Mouse (Mus musculus): ENCODE data around the gene Slpi. TPM values are rescaled to one million over a fixed set of nuclear protein-coding genes. Genes with fewer than 3 reads are reported as not detected.
A peak's percentile ranks its signal among the peaks of the same experiment; 100 is the strongest.

Slpi gene
- polyA plus RNA-seq (2016; fragmentation: Nextera tagmentation; extraction: Ambion mirVana): 0.92 TPM in 1 of 2 replicates, not detected in the other

DNA sequence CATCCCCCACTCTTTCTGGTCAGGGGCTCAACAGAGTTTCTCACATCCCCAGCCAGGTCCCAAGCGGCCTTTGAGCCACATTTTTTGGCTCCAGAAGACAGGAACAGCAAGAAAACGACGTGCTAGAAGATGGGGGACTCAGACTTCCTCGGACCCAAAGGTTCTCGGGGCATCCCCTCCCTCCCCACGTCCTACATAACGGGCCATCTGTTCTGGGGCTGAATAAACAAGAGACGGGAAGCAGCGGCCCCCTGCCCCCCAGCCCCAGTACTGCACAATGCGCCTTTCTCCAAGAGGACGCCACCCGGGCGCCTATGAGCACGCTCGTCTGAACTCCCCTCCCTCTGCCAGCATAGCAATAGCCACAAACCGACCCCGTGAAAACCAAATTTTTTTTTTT is at the start of gene Slpi:
Gene Slpi (minus strand): TSS at position 76 of the 400 bp plus-strand sequence.
- Histone ChIP-seq H3K36me3 (no peaks in the 10 kb centered on the region), H3K9me3 (no peaks in the 10 kb centered on the region), H3K27ac (peak within 1 kb of the TSS; percentile 78), H3K4me3 (peak within 1 kb of the TSS; percentile 64), H3K27me3 (ENCODE audit: insufficient read depth, poor library complexity, severe bottlenecking) (peaks cover 78% of the 10 kb centered on the region), H3K4me1 (peaks cover 16% of the 10 kb centered on the region)
- 1% methylated on average over 17 of the region's 17 CpGs for WGBS
- no peak for DNase-seq (ENCODE audit: low spot score)

DNA sequence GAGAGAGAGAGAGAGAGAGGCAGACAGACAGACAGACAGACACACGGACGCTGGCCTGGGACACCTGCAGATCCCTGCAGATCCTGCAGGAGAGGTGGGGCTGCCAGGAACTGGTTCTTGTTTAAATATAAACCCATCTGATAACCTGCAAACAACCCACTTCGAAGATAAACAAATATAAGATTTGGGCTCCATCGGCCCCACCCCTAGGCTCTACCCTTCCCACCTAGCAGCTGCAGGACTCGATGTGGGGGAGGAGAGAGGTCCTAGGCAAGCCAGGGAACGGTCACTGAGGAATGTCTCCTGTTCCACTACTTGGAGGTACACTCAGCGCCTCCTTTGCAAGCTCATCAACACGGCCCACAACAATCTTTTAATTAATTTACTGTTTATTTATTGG is 49.4 kb upstream of the Slpi start:
- no peak for DNase-seq (ENCODE audit: low spot score)
- WGBS: 45% methylated on average over 8 of the region's 8 CpGs
- Histone ChIP-seq H3K27ac (no peak overlapping the region), H3K4me1 (peaks cover 82% of the 10 kb centered on the region), H3K36me3 (no peaks in the 10 kb centered on the region), H3K4me3 (no peak overlapping the region), H3K27me3 (ENCODE audit: insufficient read depth, poor library complexity, severe bottlenecking) (peaks cover 16% of the 10 kb centered on the region; the same call in 1 of the 2 replicates), H3K9me3 (no peaks in the 10 kb centered on the region)

DNA sequence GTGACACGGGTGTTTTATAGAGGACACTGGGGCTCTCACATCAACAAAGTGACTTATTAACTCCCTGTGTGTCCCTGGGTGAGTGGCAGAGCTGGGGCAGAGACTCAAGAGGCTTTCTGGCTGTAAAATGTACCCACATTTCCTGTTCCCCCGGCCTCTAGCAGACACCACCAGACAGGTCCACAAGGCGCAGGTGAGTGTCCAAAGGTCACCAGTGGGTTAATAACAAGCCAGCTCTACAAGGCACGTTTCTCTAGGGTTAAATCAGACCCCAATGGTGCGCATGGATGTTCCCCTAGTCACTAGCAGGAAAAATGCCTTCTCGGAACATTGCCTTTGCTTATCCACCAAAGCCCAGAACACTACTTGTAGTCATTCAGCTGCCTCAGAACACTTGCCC is 48.8 kb upstream of the Slpi start:
- WGBS: 68% methylated on average over 6 of the region's 6 CpGs
- Histone ChIP-seq H3K4me3 (no peak overlapping the region), H3K27me3 (ENCODE audit: insufficient read depth, poor library complexity, severe bottlenecking) (peaks cover 16% of the 10 kb centered on the region; the same call in 1 of the 2 replicates), H3K27ac (no peak overlapping the region), H3K36me3 (no peaks in the 10 kb centered on the region), H3K4me1 (peaks cover 84% of the 10 kb centered on the region), H3K9me3 (no peaks in the 10 kb centered on the region)
- no peak for DNase-seq (ENCODE audit: low spot score)

DNA sequence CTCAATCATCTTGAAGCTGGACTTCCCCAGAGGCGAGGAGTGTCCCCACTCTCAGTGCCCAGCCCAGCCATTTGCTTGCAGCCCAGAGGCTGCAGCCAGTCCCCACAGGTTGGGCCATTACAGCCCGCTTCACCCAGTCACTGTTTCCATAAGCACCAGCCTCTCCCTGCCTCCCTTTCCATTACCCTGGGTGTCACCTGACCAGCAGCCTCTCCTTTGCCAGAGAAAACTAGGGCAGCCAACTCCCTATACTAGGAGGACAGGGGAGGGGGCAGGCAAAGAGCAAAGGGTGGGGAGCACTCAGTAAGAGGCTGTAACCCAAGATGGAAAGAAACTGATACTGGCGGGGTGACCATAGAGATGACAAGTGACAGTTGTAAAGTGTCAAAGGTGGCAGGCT is 48.1 kb upstream of the Slpi start:
- H3K27me3 ChIP-seq (ENCODE audit: insufficient read depth, poor library complexity, severe bottlenecking): peaks cover 16% of the 10 kb centered on the region; the same call in 1 of the 2 replicates
- no peaks in the 10 kb centered on the region for H3K36me3 ChIP-seq
- peak overlapping the region; percentile 77 for H3K27ac ChIP-seq
- no peak for DNase-seq (ENCODE audit: low spot score)
- H3K4me1 ChIP-seq: peaks cover 85% of the 10 kb centered on the region
- no peak overlapping the region for H3K4me3 ChIP-seq
- WGBS: 34% methylated on average over 3 of the region's 3 CpGs
- H3K9me3 ChIP-seq: no peaks in the 10 kb centered on the region

DNA sequence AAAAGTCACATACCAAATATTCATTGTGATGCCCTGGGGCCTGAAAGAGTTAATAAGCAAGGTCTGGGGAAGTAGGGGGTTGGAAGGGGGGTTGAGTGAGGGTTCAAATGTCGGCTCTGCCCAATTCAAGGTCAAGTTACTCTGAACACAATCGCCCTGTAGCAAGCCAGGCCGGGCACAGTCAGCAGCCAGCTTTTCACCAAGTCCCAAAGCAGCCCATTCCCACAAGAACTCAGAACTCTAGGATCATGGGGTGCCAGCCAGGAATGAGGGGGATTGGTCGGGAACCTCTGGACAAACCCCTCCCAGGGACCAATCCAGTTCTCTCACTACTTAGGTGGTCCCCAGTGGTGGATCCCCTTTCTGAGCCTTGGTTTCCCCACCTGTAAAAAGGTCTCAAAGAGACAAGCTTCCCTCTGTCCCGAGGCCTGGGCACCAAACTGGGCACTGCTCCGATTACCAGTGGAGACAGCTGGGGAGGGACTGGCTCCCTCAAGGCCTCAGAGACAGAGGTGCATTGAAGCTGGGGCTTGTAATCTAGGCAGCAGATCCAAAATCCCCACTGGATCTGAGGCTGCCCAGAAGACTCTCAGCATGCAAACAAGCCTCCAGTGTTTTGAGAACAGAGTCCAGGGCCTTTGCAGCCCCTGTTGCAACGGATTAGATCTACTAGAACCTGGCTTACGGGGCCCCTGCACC is 47.5 kb upstream of the Slpi start:
- H3K27ac ChIP-seq: peak overlapping the region; percentile 77
- no peaks in the 10 kb centered on the region for H3K9me3 ChIP-seq
- no peak overlapping the region for H3K4me3 ChIP-seq
- DNase-seq (ENCODE audit: low spot score): no peak
- peaks cover 85% of the 10 kb centered on the region for H3K4me1 ChIP-seq
- WGBS: 25% methylated on average over 8 of the region's 8 CpGs
- H3K27me3 ChIP-seq (ENCODE audit: insufficient read depth, poor library complexity, severe bottlenecking): peaks cover 12% of the 10 kb centered on the region; the same call in 1 of the 2 replicates
- H3K36me3 ChIP-seq: no peaks in the 10 kb centered on the region

DNA sequence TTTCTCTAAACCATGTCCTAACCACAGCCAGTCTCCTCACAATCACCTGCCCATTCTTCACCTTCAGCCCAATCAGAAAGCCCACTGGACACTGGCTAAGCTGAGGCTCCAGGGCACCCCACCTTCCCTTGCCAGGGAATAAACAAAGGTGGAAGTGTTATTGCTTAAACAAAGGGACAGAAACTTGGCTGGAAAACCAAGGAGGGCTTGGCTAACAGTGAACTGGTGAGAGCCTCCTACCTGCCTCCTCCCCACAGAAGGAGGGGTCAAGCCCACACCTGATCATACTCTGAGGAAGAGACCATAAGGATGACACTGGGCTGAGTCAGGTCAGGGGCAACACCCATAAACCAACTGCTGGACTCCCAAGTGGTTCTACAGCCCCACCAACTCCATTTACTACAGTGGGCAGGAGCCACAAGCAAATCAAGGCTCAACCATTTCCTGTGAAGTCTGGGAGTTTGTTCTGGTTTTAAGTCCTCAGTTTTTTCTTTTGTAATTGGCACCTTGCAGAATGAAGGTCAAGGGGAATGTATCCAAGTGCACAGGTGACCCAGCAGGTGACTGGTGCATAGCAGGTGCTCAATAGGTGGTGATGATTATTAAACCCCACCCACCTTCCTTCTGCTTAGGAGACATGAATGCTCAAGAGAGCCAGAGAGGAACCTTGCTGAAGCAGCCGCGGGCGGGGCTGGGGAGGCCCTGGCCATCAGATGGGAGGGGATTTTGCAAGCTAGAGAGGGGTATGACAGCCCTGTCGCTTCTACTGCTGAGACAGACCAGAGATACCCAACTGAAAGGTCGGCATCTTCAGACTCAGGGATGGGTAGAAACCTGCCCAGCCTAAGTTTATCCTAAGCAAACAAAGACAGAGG is 46.6 kb upstream of the Slpi start:
- no peak overlapping the region for H3K4me3 ChIP-seq
- DNase-seq (ENCODE audit: low spot score): no peak
- H3K36me3 ChIP-seq: no peaks in the 10 kb centered on the region
- 25% methylated on average over 5 of the region's 5 CpGs for WGBS
- H3K27me3 ChIP-seq (ENCODE audit: insufficient read depth, poor library complexity, severe bottlenecking): 0 out of 2 replicates have a peak, but pooled peaks cover 4% of the 10 kb centered on the region
- no peaks in the 10 kb centered on the region for H3K9me3 ChIP-seq
- H3K27ac ChIP-seq: peak overlapping the region; percentile 64; the same call in 1 of the 2 replicates
- peaks cover 89% of the 10 kb centered on the region for H3K4me1 ChIP-seq

DNA sequence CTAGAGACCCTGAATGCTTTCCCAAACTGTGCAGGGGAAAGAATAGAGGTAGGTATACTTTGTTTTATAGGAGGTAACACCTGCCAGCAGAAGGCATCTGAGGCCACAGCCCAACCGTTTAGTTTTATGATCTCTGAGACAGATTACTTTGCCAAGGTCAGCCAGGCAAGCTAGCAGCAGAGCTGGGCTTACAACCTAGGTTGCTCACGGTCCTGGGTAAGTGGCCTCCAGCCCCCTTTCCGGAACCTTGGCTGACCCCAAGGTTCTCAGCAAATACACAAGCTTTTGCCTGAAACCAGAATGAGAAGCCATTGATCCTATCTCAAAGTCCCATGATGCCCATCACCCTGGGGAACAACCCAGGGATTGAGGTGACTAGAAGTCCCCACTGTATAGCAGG is 45.8 kb upstream of the Slpi start:
- Histone ChIP-seq H3K27ac (no peak overlapping the region), H3K4me1 (peaks cover 88% of the 10 kb centered on the region), H3K4me3 (no peak overlapping the region), H3K36me3 (no peaks in the 10 kb centered on the region), H3K9me3 (no peaks in the 10 kb centered on the region), H3K27me3 (ENCODE audit: insufficient read depth, poor library complexity, severe bottlenecking) (peaks cover 4% of the 10 kb centered on the region; the same call in 1 of the 2 replicates)
- WGBS: 76% methylated on average over 3 of the region's 3 CpGs
- DNase-seq (ENCODE audit: low spot score): no peak

DNA sequence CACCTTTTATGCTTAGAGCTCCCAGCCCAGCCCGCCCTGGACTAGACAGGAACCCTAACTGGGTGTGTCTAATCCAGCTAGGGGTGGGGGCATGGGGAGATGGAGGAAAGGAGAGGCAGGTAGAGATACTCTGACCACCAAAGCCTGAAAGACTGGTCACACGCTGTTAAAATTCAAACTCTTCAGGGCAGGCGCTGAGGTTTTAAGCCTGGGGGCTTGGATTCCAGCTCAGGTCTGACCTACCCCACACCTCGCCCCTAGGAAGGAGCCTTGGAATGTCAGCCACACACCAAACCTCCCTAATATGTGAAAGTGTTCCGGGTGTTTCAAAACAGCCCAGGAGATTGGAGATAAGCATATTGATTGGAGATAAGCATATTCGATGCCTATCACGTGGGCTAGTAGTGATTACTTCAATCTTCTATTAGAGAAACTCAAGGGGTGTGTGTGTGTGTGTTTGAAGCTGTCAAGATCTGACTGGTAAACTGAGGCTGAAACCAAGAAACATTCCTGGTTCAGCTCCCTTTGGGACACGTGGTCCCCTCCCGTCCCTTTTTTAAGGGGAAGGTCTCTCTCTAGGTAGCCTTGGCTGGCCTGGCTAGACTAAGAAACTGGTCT is 44.5 kb upstream of the Slpi start:
- Histone ChIP-seq H3K27me3 (ENCODE audit: insufficient read depth, poor library complexity, severe bottlenecking) (peaks cover 15% of the 10 kb centered on the region), H3K4me1 (peaks cover 89% of the 10 kb centered on the region), H3K36me3 (peaks cover 11% of the 10 kb centered on the region), H3K9me3 (no peaks in the 10 kb centered on the region), H3K4me3 (0 out of 2 replicates have a peak overlapping the region, but pooled peaks have one; percentile 37), H3K27ac (peak overlapping the region; percentile 77)
- 70% methylated on average over 9 of the region's 9 CpGs for WGBS
- DNase-seq (ENCODE audit: low spot score): no peak

DNA sequence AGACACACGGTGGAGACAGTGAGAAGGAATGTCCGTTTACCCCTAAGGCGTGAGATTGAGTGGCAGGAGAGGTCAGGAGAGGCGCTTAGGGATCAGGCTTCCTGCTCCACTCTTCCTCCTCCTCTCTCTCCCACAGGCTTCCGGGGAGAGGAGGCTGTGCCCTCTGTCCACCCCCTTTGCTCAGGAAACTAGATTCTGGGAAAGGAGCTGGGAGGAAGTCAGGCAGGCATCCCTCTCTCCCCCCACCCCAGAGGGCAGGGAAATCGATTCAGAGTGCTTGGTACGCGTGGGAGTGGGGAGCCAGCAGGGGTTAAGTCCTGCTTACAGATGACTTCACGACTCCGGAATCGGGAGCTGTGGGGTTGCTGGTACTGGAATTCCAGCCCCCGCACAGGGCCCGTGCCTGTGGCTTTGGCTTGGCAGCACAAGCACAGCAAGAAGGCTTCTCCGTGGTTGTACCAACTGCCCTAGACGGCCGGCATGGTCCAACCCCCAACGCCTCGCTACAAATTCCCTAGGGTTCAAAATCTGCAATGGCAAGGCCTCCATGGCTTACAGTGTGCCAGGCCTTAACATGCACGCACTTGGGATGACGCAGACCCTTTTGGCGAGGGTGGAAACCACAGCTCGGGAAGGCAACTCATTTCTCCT is 43.8 kb upstream of the Slpi start:
- WGBS: 22% methylated on average over 22 of the region's 22 CpGs
- peak overlapping the region; percentile 37 for H3K4me3 ChIP-seq
- DNase-seq (ENCODE audit: low spot score): no peak
- peaks cover 22% of the 10 kb centered on the region for H3K27me3 ChIP-seq (ENCODE audit: insufficient read depth, poor library complexity, severe bottlenecking)
- H3K36me3 ChIP-seq: peaks cover 18% of the 10 kb centered on the region
- peak overlapping the region; percentile 77 for H3K27ac ChIP-seq
- H3K9me3 ChIP-seq: no peaks in the 10 kb centered on the region
- H3K4me1 ChIP-seq: peaks cover 87% of the 10 kb centered on the region

DNA sequence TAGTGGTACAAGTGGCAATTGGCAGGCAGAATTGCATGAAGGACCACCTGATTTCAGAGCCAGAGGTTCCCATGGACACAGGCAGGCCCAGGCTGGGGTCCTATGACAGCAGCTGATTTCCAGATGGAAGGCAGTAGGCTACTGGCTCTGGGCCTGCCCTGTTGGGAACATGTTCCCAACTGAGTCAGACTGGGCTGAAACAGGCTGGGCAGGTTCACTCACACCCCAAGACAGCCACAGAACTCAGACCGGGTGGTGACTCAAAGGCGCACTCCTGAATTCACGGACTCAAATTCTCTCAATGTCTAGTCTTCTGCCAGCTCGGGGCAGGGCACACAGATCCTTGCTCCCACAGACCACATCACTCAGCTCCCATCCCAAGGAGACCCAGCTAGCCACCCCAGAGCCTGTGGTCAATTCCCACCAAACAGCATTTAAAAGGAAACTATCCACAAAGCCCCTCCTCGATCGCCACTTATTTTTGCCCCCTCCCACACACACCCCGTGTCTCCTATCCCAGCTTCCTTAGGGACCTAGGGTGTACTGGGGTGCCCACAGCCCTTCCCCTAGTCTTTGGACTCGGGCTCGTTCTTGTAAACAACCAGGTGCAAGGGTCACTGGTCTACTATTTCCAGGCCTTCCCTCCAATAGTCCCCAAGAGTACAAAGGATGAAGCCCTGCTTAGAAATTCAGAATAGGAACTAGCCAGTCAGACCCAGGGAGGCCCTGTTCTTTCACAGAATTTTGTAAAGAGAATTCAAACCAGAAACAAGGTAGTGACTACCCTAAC is 43.0 kb upstream of the Slpi start:
- Histone ChIP-seq H3K27me3 (ENCODE audit: insufficient read depth, poor library complexity, severe bottlenecking) (peaks cover 22% of the 10 kb centered on the region), H3K9me3 (no peaks in the 10 kb centered on the region), H3K27ac (peak overlapping the region; percentile 77), H3K4me3 (0 out of 2 replicates have a peak overlapping the region, but pooled peaks have one; percentile 37), H3K4me1 (peaks cover 79% of the 10 kb centered on the region), H3K36me3 (peaks cover 24% of the 10 kb centered on the region)
- no peak for DNase-seq (ENCODE audit: low spot score)
- WGBS: 68% methylated on average over 9 of the region's 9 CpGs

DNA sequence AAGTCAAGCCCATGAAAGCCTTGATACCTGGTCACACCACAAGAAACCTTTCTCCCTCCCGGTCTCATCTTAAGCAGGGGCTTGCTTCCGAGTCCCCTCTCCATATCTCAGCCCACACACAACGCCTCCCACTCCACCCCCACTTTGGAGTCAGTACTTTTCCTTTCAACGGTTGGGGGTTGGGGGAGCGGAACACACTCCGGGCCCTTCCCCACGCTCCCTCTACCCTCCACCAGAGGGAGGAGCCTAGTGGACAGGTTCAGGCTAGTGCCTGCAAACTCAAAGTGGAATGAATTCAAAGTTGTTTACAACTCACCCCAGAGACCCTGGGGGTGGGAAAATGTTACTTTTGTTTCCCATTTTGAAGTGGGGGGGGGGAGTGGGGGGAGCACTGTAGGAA is 41.8 kb upstream of the Slpi start:
- H3K36me3 ChIP-seq: peaks cover 35% of the 10 kb centered on the region
- peaks cover 22% of the 10 kb centered on the region for H3K27me3 ChIP-seq (ENCODE audit: insufficient read depth, poor library complexity, severe bottlenecking)
- WGBS: 8% methylated on average over 7 of the region's 7 CpGs
- H3K27ac ChIP-seq: peak overlapping the region; percentile 47
- H3K9me3 ChIP-seq: no peaks in the 10 kb centered on the region
- peaks cover 74% of the 10 kb centered on the region for H3K4me1 ChIP-seq
- H3K4me3 ChIP-seq: peak overlapping the region; percentile 19; the same call in 1 of the 2 replicates
- no peak for DNase-seq (ENCODE audit: low spot score)

All from heart, embryonic 10.5 days (tissue).